Mouse (Mus musculus) left cerebral cortex, postnatal 14 days (tissue): ENCODE results near the gene Cep78. TPM values are rescaled to one million over a fixed set of nuclear protein-coding genes. Genes with fewer than 3 reads are reported as not detected.
A peak's percentile ranks its signal among the peaks of the same experiment; 100 is the strongest.

ENCODE experiments used
- DNase-seq, 2 experiments: peaks; one replicate each; pipeline ENCODE4 v3.0.0; 2021 to 2022; ENCODE audit warnings: low spot score in 2 of 2, mixed read lengths in 1 of 2
- intact Hi-C: fragments of 180-260 bp; cut with DNase I; formaldehyde crosslinking; loops from one replicate; pipeline ENCODE4 v1.15.1; 2025
- long read RNA-seq, 2 experiments: library from polyadenylated mRNA; stranded (forward); transcript quantifications; one replicate each; pipeline ENCODE4 v2.0.0; 2021
- total RNA-seq, 2 experiments: library from RNA; stranded (reverse); gene quantifications; 2 replicates each; pipeline ENCODE4 v1.2.3; 2021

Cep78 gene
- total RNA-seq, result 10 to 100 TPM; 11.5 to 12.3 TPM
- long read RNA-seq, experiment 1, transcript Cep78-201 (15 exons, 2,548 nt), result major isoform, 6 of 14 reads
- long read RNA-seq, experiment 1, partial matches to known transcripts, result 2 of 14 reads
- long read RNA-seq, experiment 1, other reads (novel, unspliced or antisense), result 6 of 14 reads
- long read RNA-seq, experiment 2, transcript Cep78-201 (15 exons, 2,548 nt), result major isoform, 6 of 18 reads
- long read RNA-seq, experiment 2, partial matches to known transcripts, result 2 of 18 reads
- long read RNA-seq, experiment 2, other reads (novel, unspliced or antisense), result 9 of 18 reads

DNA sequence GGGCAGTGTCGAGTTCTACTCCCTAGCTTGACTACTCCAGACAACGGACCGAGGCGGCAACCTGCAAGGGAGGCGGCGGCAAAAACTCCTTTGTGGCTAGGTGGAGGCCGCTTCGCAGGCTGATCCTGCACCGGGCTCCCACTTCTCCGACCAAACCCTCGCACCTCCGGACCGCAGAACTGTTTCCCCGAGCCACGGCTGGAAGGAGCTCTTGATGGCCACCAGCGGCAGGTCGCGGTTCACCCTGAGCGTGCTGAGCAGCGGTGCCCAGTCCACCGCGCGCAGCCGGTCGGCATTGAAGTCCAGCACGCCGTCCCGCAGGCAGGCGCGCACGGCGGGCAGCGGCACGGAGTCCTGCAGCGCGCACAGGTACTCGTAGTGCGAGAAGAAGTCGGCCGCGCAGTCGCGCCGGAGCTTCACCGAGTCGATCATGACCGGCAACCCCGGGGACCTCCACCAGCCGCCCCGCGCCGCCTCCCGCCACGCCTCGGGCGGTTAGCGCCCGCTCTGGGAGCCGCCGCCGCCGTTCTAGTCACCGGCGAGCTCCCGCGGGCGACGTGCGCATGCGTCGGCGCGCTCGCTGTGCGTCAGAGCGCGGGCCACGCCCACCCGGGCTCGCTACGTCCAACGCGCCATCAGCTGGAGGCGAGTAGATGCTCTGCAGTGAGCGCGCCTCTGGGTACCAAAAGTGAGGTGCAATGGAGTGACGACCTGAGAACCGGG, at the start of gene Cep78:
TSS of gene Cep78 (minus strand) at position 541 of the 723 bp plus-strand sequence.
- intact Hi-C loops, result loop anchor here (10.0 kb wide), 1 partner anchor 2000 kb away; no protein-coding TSS in a partner anchor

DNA sequence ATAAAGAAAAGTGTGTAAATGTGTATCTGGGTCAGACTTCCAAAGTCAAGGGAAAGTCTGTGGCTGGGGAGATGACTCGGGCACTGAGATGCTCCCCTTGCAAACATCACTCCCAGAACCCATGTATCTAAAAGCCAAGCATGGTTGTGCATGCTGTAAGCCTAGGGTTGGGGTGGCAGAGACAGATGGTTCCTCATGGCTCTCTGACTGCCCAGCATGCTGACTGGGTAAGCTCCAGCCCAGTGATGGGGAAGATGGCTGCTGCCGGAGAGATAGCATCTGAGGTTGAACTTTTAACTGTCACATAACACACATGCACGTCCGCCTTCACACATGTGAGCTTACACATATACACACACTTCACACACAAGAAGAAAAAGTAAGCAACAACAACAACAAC, 46.5 kb upstream of the Cep78 start:
- no peak for DNase-seq
- intact Hi-C loops, result no loop called here

More for the DNA sequence above, at the start of gene Cep78:
- peak; percentile 93 to 94 for DNase-seq

DNA sequence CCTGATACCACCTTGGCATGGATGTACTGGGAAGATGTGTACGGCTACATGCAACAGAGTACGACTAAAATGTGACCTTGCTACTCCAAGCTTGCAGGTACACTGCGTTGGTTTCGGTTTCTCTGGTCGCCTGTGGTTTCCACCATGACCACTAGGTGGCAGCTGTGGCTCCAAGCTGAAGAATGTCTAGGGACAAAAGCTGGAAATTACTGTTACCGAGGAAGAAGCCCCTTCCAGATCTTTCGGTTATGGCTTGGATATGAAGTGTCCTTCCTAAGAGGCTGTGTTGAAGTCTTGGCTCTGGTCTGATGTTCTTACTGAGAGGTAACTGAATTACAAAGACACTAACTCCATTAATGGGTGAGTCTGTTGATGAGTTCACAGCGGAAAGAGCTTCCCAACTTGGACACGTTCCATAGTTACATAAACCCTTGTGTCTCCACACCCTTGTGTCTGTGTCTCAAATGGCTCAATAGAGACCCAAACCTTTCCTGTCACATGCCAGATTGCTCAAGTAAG, 44.5 kb upstream of the Cep78 start:
- peak; percentile 41 to 44 for DNase-seq
- intact Hi-C loops, result loop anchor here (2.0 kb wide), 1 partner anchor 569 kb away; no protein-coding TSS in a partner anchor

DNA sequence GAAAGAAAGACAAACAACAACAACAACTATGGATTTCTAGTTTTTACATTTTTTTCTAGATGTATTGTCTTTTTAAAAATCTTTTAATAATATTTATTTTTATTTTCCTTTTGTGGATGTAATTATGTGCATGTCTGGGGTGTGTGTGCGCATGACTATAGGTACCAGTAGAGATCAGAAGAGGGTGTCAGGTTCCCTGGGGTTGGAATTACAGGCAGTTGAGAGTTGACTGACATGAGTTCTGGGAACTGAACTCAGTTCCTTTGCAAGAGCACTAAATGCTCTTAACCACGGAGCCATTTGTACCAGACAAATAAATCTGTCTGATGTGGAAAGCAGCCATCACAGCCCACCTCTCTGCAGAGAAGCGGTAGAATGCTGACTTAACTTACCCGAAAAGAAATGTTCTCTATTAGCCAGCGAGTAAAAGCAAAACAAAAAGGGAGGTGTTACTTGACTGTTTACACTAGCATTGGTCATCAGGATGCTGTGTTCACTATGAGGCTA, 44.0 kb upstream of the Cep78 start:
- DNase-seq, result no peak
- intact Hi-C loops, result loop anchor here (2.0 kb wide), 1 partner anchor 570 kb away; no protein-coding TSS in a partner anchor

DNA sequence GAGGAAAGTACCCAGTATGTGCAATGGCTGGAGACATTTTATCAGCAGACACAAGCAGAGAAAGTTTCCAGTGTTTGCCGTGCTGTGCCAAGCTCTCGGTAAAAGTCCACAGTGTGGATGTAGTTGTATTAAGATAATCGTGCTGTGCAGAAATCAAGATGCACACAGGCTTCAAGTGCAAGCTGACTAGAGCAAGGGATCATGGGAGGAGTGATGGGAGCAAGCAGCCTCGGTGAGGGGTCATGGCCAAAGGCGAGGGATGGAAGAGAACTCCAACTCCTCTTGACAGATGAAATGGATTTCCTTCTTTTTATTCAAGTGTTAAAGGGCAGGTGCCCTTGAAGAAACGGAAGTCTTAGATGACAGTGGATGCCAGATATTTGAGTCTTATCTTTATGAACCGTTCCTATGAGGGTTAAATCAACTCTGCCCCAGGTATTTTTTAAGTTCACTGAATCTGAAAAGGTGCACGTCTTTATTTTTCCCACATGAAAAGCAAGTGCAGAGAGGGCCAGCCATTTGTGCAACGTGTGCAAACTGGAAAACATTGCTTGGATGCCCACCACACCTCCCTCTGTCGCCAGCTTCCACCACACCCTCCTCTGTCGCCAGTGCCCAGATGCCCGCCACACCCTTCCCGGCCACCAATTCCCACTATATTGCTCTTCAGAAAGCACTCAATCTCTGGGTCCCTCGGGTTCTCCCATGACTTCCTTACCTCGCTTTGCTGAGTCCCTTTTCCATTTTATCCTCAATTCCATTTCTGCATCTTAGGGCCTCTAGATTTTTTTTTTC, 43.3 kb upstream of the Cep78 start:
- intact Hi-C loops, result loop anchor here (2.0 kb wide), 1 partner anchor 571 kb away; no protein-coding TSS in a partner anchor
- no peak for DNase-seq

DNA sequence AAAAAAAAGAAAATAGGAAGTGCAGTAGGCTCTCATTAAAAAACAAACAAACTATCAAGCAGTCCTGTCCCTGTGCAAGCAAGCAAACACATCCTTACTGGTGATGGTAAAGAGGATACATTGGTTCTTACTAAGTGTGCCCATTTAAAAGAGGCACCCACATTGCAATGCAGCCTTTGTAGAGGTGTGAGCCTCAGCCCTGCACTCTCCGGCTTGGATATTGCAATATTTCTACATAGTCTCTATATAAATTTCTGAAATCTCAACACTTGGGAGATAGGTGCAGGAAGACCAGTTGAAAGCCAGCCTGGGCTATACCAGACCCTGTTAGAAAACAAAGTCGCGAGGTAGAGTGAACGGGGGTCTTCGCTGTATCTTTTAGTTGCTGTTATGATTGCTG, 41.5 kb upstream of the Cep78 start:
- intact Hi-C loops, result no loop called here

DNA sequence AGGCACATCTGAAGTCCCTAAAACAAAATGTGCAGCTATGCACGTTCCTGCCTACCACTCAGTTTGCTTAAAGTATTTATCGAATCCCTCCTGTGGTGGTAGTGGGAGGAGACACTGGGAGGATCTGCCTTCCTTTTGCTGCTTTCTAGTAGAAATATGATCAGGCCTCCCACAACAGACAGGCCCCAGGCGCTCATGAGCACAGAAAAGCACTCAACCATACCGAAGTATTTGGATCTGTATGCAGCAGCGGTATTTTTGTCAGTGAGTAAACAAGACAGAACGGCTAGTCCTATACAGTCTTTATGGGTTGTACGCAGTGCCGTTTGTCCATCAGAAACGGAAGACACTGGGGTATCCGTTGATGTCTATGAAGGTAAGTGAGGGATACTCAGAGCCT, 37.4 kb upstream of the Cep78 start:
- intact Hi-C loops, result no loop called here
- DNase-seq, result no peak

More for the DNA sequence above, 41.5 kb upstream of the Cep78 start:
- no peak for DNase-seq

DNA sequence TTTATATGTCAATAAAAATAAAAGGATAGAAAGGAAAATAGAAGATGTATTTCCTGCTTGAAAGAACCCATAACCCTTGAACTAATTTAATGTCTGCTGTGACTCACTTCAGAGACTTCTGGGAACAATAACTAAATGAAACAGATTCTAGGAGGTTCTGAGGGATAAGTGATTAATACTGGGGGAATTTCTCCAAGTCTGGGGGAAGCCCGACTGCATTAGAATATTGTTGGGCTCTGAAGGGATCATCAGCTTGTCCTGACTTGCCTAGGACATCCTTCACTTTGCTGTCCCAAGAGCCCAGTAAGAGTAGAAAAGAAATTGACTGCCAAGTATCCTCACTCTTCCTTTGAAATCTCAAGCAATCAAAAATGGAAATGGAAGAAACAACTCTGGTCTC, 31.4 kb upstream of the Cep78 start:
- intact Hi-C loops, result no loop called here
- no peak for DNase-seq

DNA sequence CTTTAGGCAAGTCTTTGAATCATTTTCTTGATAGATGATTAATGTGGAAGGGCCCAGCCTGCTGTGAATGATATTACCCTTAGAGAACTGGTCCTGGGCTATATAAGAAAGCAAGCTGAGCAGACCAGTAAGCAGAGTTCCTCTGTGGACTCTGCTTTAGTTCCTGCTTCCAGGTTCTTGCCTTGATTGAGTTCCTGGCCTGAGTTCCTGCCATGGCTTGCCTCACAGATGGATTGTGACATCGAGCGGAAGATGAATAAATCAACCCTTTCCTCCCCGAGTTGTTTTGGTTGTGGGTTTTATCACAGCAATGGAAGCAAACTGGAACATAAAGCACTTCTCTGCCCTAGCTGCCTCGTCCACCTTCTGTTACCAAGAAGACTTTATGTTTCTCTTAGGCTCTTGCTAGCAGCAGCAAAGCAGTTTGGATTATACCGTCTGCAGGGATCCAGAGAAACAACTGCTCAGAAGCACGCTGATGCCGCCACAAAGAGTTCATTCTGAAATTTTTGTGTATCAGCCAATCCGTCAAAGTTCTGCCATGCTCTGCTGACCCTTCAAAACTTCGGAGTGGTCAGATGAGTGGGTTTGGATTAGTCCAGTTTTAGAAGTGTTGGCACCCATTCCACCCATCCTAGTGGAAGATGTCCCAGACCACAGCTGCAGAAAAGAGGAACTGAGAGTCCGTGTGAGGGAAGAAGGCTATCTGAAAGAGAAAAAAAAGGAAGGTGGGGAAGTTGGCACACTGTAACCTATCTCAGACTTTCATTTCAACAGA, 30.6 kb upstream of the Cep78 start:
- intact Hi-C loops, result no loop called here
- DNase-seq, result peak in 1 of 2 experiments; percentile 23

DNA sequence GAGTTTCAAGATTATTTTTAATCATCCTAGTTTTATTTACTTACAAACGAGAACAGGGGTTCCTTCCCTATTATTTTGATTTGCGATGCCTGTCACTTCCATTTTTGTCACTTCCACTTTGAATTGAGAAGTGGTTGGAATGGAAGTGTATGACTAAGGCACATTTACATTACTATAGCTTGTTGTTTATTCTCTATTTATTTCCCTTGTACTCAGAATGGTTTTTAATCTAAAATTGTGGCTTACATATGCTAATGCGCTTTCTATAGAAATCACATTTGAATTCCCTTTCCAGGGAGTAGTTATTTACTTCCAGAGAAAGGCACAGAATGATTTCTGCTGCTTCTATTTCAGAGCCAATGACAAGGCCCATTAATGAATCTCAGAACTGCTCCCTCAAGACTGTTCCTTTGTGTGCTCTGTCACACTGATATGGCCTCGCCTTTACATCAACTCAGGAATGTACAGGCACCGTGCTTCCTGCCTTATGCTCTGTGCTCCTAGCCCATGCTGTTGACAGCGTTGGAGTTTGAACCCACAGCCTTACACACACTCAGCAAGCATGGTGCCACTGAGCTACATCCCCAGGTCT, 25.1 kb upstream of the Cep78 start:
- no peak for DNase-seq
- intact Hi-C loops, result no loop called here

DNA sequence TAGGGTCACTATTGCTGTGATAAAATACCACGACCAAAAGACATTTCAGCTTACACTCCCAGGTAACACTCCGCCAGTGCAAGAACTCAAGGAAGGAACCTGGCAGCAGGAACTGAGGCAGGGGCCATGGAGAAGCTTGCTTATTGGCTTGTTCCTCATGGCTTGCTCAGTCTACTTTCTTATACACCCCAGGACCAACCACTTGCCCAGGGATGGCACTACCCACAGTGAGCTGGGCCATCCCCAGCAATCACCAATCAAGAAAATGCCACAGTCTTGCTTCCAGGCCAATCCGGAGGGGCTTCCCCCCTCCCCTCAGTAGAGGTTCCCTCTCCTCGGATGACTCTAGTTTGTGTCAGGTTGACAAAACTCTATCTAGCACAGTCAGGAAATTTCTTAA, 24.3 kb upstream of the Cep78 start:
- intact Hi-C loops, result no loop called here
- no peak for DNase-seq

DNA sequence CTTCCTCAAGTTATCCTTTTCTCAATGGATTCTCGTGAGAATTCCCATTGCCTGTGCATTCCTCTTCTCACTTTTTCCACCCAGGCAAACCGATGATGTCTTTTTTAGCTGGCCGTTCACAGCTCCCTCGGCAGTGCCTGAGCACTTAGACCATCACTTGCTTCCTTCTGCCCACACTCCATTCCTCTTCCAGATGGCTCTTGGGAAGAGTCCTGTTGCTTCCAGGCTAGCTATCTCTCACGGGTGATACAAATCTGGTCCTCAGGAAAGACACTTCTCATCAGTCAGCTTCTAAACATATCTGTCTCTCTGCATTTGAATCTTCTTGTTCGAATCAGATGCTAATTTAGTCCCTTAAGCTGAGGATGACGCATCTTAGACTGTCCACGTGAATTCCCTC, 22.3 kb upstream of the Cep78 start:
- peak; percentile 48 to 62 for DNase-seq
- intact Hi-C loops, result no loop called here

DNA sequence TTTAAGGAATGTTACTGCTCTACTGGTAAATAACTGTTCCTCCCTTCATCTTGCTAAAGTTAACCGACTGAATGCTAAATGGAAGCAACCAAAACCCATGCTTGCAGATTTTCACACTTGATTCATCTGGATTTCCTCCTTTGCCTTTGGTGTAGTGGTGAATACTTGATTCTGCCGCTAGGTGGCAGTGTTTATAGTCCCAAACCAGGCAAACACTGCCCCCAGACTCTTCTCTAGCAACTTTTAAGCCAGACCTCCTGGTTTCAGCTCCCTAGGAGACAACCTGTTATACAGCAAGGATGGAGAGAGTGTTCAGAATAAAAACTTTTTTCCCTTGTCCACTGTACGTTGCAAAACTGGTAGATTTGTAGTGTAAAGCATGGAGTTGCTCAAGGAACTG, 13.4 kb upstream of the Cep78 start:
- peak; percentile 81 to 83 for DNase-seq
- intact Hi-C loops, result no loop called here

DNA sequence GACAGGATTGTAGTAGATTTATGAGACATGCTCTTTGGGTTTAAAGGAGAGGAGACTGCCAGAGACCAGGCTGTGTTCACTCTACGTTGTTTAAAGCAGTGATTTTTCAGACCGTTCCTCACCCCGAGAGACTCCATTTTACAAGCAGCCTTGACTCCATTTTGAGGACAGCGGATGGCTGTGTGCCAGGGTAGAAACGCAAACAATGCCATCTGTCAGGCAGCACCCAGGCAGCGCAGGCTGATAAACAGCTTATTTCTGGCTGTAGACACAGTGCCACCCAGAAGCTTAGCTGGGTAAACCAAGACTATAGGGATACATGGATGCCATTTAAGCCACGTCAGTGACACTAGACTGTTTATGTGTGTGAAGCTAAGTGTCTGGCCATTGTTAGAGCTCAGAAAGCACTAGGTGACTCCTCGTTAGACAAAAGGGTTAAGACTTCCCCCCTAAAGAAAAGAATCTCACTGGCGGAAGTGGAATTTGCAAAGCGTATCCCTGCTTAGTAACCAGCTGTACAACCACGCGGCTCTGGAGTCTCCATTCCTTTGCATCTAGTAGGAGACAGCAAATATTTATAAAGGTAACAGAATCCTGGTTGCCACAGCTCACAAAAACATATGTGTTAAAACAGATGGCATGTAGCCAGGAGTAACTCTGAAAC, 12.2 kb upstream of the Cep78 start:
- intact Hi-C loops, result no loop called here
- peak; percentile 77 to 79 for DNase-seq

DNA sequence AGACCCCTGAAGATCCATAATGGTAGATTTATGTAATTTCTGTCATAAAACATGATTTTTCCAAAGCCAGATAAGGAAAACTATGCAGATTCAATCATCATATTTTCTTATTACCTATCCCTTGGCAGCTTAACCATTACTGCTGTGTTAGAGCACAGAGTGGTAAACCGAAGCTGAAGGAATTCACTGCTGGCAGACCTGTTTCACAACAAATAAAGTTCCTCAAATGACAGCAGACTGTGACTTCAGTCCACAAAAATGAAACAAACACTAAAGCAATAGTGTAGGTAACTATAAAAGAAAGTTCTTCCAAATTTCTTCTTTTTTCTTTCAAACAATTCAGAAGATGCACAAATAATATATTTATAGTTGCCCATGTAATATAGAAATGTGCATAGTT, 5.3 kb upstream of the Cep78 start:
- intact Hi-C loops, result no loop called here

DNA sequence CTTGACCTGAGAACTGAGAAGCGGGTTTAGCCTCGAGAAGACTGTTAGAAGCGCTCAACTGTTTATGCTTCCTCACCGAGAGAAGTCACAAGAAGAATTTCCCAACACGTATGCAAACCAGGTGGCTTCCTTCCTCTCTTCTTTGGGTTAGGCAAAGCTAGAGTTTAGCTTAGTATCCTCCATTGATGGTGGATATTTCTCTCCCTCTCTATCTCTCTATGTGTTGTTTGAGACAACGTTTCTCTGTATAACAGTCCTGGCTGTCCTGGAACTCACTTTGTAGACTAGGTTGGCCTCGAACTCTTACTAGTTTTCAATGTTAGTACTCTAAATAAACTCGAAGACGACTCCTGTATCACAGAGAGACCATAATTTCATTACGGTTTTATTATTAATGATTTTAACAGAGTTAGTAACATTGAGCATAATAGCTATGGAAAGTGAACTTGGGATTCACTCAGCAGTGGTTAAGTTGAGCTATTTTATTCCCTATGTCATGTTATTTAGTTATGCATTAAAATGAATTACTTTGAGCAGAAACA, 454 bp upstream of the Cep78 start:
- no peak for DNase-seq
- intact Hi-C loops, result loop anchor here (10.0 kb wide), 1 partner anchor 2000 kb away; no protein-coding TSS in a partner anchor

More for the DNA sequence above, 5.3 kb upstream of the Cep78 start:
- no peak for DNase-seq

DNA sequence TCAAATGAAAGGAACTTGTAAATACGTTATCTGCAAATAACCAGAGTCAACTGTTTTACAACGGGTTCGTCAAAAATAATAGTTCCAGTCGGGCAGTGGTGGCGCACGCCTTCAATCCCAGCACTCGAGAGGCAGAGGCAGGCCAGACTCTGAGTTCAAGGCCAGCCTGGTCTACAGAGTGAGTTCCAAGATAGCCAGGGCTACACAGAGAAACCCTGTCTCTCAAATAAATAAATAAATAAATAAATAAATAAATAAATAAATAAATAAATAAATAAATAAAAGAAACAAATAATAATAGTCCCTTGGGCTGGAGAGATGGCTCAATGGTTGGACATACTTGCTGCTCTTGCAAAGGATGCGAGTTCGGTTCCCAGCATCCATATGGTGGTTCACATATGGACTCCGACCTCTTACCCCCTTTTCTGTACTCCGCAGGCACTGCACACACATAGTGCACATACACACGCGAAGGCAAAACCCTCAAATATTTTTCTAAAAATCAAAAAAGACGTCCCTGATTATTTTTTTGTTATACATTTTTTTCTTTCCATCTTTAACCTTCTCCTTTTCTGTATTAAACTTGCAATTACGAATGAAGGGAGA, 947 bp downstream of the Cep78 start:
- intact Hi-C loops, result loop anchor here (10.0 kb wide), 1 partner anchor 1999 kb away; no protein-coding TSS in a partner anchor
- DNase-seq, result no peak
